Mouse (Mus musculus): ENCODE results near the gene Tmem132d.

Tmem132d gene

GRCm38 (mm10) chr5:128405071-128405470 lies 27.8 kb downstream of the Tmem132d start:
- no peak for DNase-seq

DNA sequence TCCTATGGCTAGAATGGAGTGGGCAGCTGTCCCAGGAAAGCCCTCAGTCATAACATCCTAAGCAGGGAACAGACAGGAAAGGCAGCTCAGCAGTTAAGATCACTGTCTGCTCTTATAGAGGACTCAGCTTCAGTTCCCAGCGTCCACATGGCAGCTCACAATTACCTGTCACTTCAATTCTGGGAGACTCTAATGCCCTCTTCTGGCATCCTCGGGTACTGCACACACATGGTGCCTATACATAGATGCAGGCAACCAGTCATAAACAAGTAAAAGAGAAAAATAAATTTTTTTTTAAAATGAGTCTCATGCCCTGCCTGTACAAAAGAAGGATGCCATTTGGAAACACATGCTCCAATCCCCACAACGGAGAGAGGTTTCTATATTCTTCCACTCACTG lies 28.7 kb downstream of the Tmem132d start:
- DNase-seq: no peak

- no peak for DNase-seq
Observed at GRCm38 (mm10) chr5:128392372-128392771, 40.5 kb downstream of the Tmem132d start.

DNA sequence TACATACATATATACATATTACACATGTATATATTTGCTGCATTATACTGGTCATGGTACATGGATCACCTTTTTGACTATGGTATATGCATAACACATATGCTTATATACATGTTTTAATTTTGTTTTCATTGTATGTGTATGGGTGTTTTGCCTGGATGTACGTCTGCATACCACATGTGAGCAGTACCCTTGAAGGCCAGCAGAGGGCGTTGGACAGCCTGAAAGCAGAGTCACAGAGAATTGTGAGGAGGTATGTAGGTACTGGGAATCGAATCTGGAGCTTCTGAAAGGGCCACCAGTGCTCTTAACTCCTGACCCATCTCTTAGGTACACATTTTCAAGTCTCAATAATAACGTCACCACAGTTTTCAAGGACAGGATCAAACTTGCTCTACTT lies 43.2 kb downstream of the Tmem132d start:
- DNase-seq: no peak

DNA sequence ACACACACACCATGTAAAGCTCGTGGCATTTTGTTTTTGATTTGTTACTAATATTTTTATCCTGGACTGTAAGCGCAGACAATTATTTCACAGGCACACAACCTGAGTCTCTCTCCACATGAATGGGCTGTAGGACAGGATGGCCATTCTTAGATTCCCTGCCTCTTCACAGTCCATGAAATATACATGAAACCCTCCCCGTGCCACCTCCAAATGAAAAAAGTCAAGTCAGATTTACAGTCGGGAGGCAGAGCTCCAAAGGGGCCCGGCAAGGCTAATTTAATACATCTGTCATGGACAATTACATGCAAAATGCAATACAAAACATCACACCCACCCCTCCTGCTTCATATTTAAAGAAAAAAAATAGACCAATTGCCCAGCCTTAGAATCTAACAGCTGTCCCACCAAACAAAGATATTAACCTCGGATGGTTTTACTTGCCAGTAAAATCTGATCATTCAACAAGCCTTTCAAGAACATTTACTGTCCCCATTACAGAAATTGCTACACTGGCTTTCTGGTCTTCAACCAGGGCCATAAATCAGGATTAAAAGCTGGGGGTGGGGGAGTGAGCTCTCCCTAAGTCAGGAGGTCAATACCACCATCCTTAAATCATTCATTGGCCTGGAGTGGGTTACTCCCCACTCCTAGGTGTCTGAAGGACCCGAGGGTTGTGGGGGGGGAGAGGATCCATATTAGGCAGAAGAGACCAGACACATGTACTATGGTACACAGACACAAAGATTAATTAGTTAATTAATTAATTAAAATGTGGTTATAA lies 44.3 kb downstream of the Tmem132d start:
- no peak for DNase-seq

DNA sequence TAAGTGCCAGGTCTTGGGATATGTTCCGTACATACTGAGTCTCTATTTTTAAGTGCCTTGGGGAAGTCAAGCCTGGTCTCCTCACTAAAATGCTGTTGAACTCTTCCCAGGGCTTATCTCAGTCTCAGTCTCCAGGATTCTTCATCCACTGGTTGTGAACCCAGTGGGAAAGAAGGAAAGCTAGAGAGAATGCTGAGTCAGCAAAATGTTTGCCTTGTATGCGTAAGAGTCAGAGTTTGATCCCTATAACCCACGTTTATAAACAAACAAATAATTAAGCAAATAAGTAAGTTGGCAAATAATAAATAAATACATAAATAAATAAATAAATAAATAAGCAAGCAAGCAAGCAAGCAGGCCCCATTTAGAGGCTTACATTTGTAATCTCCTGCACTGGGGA lies 63.1 kb downstream of the Tmem132d start:
- no peak for DNase-seq

GRCm38 (mm10) chr5:128369111-128369510 lies 63.8 kb downstream of the Tmem132d start:
- DNase-seq: no peak

DNA sequence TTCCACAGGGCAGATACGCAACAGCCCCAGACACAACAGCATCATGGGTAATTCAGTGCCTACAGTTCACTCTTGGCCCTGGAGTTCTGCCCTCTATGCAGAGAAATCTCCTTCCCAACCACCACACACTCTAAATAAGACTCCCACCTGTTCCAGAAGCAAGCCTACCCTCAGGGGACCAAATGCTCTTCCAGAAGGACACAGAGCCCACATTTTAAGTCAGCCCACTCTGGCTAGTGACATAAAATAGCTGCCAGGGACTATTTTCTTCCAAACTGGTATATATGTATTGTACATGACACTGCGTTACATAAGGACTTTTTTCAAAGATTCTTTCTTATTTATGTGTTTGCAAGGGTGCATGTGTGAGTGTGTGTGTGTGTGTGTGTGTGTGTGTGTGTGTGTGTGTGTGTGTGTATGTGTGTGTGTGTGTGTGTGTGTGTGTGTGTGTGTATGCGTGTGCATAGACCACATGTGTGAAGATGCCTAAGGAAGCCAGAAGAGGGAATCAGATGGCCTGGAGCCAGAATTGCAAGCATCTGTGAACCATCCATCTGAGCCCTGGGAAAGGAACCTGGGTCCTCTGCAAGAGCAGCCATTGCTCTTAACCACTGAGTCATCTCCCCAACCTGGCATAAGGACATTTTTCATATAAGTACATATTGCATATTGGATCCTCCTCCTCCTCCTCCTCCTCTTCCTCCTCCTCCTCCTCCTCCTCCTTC lies 67.5 kb downstream of the Tmem132d start:
- no peak for DNase-seq

DNA sequence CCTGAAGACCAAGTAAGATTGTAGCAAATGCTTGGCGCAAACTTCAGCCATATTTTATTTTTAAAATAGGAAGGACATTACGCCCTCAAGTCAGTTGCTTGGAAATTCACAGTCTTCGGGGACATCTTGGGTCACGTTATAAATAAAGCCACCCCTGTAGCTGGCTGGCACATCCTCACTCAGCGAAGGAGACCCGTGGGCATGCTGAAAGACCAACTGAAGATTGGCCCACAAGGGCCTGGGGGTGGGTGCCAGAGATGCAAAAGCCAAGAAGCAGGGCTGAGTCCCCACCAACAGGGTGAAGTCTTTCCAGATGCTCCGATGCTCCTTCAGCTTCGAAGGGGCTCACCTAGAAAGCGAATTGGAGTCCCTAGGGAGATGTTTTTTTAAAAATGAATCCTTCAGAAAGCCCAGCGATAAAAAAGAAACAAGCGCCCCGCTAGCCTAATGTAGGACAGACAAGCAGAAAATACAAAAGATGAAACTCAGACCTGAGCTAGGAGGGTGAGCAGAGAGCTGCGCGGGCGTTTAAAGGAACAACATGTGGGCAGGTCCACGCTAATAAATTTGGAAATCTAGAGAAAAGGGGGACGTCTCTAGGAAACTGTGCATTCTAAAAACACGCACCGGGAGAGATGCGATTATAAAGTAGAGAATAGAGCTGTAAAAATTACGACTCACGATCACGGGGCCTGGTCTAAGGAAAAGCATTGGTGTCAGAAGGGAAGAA lies 71.8 kb downstream of the Tmem132d start:
- DNase-seq: no peak

DNA sequence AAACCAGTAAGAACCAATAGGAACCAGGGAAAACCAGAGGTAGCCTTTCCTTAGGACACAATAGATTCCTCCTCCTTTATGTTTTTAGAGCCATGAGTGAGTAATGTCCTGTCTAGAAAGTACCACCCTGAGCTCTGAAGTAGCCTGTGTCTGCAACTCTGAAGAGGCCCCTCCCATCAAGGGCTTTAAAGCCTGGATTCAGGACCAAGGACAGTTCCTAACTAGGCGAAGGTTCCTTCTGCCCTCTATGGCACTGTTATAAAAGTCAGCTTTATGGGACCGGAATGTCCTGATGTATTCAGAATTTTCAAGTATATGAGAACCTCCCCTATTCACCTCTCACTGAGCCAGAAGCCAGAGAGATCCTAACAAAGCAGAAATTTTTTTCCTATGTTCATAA lies 84.0 kb downstream of the Tmem132d start:
- DNase-seq: no peak

- DNase-seq: no peak
Observed at GRCm38 (mm10) chr5:128336841-128337240, 96.0 kb downstream of the Tmem132d start.

GRCm38 (mm10) chr5:128332766-128333165 lies 100.1 kb downstream of the Tmem132d start:
- DNase-seq: no peak

- DNase-seq: no peak
Observed at GRCm38 (mm10) chr5:128330351-128330750, 102.5 kb downstream of the Tmem132d start.

DNA sequence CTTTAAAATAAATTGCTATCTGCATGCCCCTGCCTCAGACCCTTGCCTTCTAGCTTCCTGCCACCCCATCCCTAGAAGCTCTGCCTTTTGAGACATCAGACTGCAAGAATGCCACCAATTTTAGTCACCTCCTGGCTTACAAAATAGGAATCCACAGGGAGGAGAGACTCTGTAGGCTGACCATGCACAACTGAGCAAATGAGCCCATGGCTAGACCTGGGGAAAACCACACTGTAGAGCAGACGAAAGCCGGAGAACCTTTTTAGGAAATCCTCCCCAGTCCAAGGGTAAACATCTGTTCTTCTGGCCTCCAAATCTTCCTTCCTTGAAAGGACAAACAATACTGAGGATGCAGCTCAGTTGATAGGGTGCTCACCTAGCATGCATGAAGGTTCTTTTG lies 130.5 kb downstream of the Tmem132d start:
- DNase-seq: no peak

GRCm38 (mm10) chr5:128291191-128291590 lies 141.7 kb downstream of the Tmem132d start:
- no peak for DNase-seq

GRCm38 (mm10) chr5:128273255-128273654 lies 159.6 kb downstream of the Tmem132d start:
- DNase-seq: no peak

DNA sequence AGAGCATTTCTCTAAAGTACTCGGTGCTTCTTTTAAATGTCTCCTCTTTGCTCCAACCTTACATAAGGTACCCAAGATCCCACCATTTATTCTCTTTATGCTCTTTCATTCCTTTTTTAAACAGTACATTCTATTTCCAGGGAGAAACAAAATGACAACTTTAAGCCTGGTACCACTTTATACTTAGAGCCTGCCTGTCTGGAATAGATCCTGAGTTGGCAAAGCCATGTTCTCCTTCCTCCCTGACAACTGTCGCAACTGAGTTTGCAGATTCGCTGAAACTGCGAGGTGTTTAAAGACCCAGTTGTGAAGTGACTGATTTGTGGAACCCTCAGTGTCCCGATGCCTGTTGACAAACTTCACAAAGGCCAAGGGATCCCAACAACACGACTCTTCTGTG lies 165.5 kb downstream of the Tmem132d start:
- no peak for DNase-seq

GRCm38 (mm10) chr5:128244219-128244618 lies 188.7 kb downstream of the Tmem132d start:
- no peak for DNase-seq

DNA sequence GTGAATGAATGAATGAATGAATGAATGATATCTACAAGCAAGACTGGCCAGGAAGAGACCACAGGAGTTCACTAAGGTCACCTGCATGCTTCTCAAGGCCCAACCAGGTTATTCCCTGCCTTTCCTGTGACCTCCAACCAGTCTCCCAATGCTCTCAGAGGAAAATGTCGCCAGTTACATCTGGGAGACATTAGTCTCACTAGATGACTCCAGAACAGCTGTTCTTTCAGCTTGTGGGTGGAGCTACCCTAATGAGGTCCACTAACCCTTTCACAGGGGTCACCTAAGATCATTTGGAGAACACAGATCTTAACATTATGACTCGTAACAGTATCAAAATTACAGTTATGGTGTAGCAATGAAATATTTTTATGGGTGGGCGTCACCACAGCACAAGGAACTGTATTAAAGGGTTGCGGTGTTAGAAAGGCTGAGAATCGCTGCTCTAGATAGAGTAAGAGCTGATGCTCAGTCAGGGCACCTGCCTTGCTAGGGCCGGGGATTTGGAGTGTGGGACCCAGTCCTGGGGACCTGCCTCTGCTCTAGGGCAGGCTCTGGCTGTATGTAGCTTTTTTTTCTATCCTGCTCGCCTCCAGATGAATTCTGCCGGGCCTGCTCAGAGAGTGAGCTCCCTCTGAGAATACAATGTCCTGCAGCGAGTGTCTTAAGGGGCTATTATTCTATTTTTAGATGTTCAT lies 196.1 kb downstream of the Tmem132d start:
- DNase-seq: no peak

DNA sequence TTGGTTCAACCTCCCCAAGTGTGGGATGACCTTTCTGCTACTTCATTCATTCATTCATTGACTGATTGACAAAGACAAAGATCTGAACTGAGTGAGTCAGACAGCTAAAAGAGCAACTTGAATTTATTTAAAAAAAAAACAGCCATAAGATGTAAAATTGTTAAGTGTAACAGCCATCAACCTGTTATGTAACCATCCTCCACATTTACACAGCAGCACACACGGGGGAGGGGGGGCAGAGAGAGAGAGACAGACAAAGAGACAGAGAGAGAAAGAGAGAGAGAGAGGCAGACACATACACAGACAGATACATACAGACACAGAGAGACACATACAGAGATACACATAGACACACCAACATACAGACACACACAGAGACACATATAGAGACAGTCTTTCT lies 197.3 kb downstream of the Tmem132d start:
- DNase-seq: no peak

GRCm38 (mm10) chr5:128233101-128233500 lies 199.8 kb downstream of the Tmem132d start:
- no peak for DNase-seq

- no peak for DNase-seq
Observed at GRCm38 (mm10) chr5:128218281-128218680, 214.6 kb downstream of the Tmem132d start.

- no peak for DNase-seq
Observed at GRCm38 (mm10) chr5:128211125-128211524, 221.8 kb downstream of the Tmem132d start.

Data from kidney, adult 18-20 months (tissue).